Mouse (Mus musculus): ENCODE data around the gene Kcnc4.

GRCm38 (mm10) chr3:107483290-107483689 lies 23.9 kb upstream of the Kcnc4 start:
- TF ChIP-seq GATA1 (IDR thresholded peaks at IDR 0.05; ENCODE audit: borderline replicate concordance, low read length), result no peak
- TF ChIP-seq FLI1 (IDR thresholded peaks at IDR 0.05; ENCODE audit: low read length), result no peak

All from megakaryocyte, embryonic 14.5 days (primary cell).